Mouse (Mus musculus): ENCODE measurements around the gene Tmem132d.
"Not testable (repeated sequence)": the region's sequence is repeated elsewhere in the genome, so short reads cannot be mapped to it uniquely, and the experiment has no call there.

Tmem132d gene

DNA sequence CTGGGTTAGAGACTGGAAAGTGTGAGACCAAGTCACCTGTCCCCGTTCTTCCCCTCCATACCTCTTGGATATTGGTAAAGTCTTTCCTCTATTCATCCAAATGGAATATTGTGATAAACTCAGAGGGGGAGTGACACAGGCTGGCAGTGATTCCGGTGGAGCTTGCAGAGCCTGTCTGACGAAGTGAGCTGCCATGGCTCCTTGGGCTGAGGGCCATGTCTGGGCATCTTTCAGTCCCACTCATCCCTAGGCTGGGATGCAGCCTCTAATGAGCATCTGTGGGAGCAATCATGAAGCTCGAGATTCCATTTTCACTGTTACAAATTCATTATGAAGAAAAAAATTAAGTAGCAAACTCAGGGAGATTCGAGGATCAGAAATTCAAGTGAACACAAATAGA, 332.5 kb downstream of the Tmem132d start:
- peak; percentile 32 to 40 for DNase-seq (ENCODE audit: low spot score in 2 of 2)

DNA sequence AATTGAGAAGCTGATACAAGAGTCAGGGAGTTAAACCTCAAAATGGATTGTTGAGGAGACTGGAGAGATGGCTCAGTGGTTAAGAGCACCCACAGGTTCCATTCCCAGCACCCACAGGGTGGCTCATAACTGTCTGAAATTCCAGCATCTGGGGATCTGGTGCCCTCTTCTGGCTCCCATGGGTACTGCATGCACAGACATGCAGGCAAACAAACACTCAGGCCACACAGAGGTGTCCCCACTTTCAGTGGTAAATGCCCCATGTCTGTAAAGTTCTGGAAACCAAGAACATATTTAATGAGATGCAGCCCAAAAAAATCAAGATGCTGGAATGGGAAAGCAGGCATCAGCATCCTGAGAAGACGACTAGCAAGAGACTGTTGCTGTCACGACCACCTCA, 333.4 kb downstream of the Tmem132d start:
- DNase-seq (ENCODE audit: low spot score in 2 of 2): no peak

DNA sequence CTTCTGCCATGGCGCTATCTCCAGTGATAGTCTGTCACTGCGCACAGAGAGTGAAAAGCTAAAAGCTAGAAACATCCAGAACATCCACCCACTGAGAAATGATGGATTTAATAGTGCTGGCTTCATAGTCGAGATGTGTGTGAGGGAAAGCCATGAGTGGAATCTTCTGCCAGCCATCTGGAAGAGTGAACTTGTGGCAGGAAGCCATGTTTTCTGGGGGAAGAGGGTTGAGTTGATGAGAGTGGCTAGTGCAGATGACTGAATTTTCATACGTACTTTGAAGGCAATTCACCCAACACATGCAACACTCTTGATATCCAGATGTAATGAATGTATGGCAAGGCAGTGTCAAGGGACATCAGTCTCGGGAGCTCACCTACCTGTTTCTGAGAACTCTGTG, 342.3 kb downstream of the Tmem132d start:
- no peak for DNase-seq (ENCODE audit: low spot score in 2 of 2)

DNA sequence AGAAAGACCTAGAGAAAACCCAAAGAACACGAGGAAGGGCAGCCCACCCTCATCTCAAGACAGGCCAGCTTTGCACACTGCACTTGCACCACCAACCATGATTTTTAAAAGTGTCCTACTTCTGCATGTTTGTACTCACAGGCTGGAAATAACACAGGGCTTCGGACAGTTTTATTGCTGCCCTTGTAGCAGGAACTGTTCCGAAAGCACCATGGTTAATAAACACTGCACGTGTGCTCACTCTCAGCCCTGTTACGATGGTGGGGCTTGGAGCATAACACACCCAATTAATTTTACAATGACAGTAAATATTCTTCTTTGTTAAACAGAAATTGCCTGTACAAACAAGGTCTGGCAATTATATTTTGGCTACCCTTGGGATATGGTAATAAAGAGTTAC, 357.4 kb downstream of the Tmem132d start:
- DNase-seq (ENCODE audit: low spot score in 2 of 2): no peak

DNA sequence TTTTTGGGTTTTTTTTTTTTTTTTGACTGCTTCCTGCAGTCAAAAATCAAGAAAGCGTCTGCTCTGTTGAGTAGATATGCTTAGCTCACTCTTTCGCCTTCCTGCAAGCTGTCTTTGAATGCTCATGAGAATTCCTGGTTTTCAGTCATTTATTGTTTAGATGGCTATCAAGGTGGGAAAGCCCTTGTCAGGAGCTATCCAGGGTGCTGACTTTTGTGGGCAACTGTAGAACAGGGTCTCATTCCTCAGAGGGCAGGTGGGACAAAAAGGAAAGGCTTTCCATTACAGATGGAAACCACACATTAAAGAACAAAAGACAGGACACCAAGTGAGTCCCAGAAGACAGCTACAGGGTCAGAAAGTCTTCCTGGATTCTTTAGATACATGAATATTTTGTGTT, 360.3 kb downstream of the Tmem132d start:
- no peak for DNase-seq (ENCODE audit: low spot score in 2 of 2)

DNA sequence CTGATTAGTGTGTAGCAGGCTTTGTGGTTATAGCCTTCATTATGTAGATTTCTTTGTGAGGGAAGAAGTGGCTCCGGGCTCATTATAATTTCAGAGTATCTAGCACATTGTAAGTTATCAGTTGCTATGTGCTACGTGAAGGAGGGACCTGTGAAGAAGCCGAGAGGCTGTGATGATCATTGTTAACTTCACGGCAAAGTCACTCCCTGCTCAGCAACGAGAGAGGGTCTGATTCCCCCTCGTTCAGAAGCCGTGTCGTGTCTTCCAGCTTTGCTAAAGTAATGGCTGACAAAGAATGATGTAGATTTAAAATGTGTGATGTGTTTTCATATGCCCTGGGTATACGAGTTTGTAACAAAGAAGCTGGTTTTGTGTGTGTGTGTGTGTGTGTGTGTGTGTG, 391.1 kb downstream of the Tmem132d start:
- no peak for DNase-seq (ENCODE audit: low spot score in 2 of 2)

DNA sequence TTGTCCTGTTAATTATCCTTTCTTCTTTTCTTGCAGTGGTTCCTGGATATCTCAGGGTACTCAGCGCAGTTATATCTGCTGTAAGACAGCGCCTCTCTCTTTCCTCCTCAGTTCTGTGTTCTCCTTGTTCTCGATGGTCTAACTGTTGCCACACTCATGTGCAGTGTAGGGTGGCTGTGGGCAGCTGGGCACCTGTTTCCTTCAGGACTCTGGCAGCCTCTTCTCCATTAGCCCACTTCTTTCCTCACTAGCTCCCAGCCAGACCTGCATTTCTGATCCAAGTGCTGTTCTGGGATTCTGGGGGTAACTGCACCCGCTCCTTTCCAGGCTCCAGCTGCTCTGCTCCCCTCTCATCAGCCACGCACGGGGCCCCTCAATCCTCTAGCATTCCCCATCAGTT, 392.8 kb downstream of the Tmem132d start:
- DNase-seq (ENCODE audit: low spot score in 2 of 2): no peak

DNA sequence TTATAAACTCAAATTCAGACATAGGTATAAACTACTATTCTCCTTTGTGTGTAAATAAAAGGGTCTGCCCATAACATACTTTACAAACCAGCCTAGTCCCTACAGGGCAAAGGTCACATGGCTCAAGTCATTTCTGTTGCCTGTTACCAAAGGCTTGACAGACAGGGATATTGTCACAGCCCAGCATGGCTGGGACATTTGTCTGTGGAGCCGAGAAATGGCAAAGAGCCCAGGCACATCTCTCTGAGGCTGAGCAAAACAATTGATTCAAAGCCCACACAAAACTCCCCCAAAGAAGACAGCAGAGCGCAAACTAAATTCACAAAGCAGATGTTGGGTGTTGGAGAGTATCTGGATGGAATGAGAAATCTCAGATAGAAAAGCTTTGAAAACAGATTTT, 405.8 kb downstream of the Tmem132d start:
- peak; percentile 61 to 62 for DNase-seq (ENCODE audit: low spot score in 2 of 2)

DNA sequence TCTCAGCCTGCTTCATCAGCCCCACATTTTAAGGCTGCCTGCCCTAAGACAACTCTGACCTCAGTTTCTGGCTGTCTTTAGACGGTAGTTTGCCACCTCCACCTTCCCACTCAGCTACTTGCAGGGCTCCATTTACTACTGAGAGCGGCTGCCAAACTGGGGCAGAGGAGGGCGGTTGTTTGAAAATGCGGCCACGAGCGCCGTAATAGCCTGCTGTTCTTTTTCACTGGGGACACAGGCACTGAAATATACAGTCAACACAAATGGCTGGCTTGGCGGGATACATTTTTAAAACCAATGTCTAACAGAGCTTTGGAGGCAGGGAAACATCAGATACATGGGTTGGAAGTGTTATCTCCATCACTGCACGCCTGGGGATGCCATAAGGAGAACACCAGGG, 428.2 kb downstream of the Tmem132d start:
- peak; percentile 43 to 46 for DNase-seq (ENCODE audit: low spot score in 2 of 2)

DNA sequence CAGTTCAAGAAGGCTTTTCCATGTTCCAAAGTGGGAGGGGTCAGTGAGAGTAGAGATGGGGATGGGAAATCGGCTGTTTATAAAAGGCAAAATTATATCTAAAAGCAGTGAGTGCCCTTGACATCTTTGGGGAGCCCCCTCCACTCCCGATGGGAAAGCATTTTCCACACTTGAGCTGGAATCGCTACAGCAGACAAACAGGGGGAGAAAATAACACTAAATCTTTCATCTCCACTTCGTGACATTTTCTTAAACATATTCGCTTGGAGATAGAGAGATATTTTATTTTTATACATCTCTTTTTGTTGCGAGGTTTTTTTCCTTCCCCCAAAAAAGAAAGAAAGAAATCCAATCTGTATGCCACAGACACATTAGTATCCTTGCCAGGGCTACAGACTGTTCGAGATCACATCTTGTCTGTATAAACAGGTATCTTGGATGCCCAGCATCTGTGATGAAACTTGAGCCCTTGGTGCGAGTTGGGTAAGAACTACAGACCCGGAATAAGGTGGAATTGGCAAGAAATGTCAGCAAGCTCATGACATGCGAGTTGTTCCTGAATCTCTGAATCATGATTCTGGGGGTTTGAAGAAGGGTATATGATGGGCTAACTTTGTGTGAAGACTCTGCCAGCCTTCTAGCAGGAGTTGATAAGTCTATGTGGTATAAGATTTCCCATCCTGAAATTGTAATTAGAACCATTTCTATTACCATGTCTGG, 436.2 kb downstream of the Tmem132d start:
- DNase-seq (ENCODE audit: low spot score in 2 of 2): peak in 1 of 2 experiments; percentile 49

DNA sequence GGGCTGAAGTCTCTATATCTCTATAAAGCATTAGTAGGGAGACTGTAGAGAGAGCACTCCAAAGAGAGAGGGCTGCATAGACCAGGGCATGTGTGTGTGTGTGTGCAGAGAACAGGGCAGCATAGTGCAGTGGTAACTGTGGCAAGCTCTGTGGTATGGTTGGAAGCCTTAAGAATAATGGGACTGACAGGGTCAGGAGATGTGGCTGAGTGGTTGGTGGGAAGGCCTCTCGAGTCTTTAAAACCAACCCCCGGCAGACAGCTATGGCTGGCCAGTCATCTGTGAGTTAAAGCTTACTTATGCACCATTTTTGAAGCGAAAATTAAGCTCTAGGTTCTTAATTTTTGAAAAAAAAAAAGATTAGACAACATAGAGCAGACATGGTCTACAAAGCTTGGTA, 439.4 kb downstream of the Tmem132d start:
- DNase-seq (ENCODE audit: low spot score in 2 of 2): no peak

DNA sequence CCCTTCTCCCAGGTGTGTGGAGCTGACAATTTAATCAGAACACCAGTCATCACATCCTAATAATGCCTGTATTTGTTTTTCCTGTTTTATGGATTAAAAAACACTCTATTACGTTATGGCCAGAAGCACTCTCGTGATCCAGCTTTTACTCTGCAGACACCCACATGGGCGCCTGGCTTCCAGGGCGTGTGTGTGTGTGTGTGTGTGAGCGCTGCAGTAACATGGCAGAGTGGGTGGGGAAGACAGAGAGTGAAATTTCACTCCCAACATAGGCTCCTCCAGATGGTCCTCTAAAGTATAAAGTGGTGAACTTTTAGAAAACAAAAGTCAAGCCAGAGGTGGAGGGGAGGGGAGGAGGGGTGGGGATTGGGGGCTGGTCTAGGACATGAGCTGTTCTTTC, 442.1 kb downstream of the Tmem132d start:
- peak; percentile 41 to 62 for DNase-seq (ENCODE audit: low spot score in 2 of 2)

DNA sequence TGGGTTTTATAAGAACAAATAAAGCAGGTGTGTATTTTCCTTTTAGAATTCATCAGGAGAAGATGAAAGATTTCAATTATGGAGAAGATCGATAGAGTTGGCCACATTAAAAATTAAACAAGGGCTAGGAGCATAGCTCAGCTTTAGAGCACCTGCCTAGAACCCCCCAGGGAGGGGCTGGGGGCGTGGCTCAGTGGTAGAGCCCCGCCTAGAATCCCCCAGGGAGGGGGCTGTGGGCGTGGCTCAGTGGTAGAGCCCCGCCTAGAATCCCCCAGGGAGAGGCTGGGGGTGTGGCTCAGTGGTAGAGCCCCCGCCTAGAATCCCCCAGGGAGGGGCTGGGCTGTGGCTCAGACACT, 452.9 kb downstream of the Tmem132d start:
- not testable (repeated sequence) for DNase-seq (ENCODE audit: low spot score in 2 of 2)

DNA sequence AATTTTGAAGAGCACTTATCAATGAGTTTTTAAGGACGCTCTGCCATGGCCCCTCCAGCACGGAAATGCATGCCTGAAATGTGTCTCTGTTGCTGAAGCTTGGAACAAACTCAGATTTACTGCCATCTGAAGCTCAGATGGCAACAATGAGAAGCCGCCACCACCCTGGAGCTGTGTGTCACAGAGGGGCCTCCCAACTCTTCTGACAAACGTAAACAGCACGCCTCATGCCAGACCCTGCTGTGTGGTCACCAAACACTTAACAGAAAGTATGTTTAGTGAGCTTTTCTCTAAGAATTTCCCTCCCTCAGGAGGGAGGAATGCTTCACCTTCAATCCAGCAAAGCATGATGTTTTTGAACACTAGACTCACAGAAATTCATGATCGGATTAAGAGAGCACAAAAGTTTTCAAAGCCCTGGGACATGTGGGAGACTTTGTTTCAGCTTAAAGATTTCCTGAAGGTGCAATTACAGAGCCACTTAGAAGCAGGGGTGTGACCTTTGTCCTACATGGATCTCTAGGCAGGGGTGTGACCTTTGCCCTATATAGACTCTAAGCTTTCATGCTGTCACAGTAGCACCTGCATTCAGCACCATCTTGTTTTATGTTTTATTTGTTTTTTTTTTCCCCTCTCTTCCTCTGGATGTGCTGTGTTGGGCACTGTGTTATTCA, 453.4 kb downstream of the Tmem132d start:
- DNase-seq (ENCODE audit: low spot score in 2 of 2): no peak

DNA sequence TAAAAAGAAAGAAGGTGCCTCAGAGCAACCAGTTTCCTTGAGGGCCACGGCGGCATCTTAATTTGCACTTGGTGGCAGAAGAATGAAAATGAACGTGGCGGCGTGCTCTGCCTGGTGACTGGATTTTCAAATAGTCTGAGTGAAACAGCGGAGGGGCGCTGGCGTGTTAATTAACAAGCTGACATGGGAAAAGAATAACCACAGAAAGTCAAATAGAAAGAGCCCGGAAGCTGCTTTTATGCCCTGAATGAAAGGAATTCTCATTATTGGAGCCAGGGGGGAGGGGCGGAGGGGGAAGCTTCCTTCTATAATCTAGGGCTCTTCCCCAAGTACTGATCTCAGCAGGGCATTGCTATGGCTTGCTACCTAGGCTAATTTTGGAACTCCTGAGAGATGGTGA, 456.2 kb downstream of the Tmem132d start:
- peak in 1 of 2 experiments; percentile 36 for DNase-seq (ENCODE audit: low spot score in 2 of 2)

DNA sequence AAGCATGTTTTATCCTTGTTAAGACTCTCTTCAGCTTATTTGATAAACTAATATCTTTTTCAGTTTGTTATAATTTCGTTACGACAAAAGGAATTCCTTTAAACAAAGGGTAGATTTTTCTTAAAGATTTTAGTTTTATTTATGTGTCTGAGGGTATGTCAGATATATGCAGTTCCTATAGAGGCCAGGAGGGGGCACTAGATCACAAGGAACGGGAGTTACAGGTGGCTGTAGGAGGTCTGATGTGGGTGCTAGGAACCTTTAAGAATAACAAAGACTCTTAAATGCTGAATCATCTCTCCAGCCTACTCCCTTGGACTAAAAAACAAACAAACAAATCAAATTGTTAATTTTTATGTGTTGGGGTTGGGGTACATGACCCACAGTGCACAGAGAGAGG, 467.2 kb downstream of the Tmem132d start:
- DNase-seq (ENCODE audit: low spot score in 2 of 2): no peak

DNA sequence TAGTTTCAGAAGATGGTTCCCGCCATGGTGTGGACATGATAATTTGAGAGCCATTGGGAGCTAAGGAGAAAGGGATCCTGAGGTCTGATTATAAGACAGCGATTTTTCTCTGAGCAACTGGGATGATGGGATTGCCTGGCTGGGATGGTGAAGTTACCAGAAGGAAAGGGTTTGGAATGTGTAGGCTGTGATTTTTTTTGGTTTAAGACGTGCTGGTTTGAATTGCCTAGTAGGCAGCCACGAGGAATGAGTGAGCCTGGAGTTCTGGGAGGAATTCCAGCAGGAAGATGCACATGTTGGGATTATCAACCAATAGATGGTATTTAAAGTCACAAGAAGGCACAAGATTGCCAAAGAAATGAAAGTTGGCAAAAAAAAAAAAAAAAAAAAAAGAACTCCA, 470.2 kb downstream of the Tmem132d start:
- no peak for DNase-seq (ENCODE audit: low spot score in 2 of 2)

DNA sequence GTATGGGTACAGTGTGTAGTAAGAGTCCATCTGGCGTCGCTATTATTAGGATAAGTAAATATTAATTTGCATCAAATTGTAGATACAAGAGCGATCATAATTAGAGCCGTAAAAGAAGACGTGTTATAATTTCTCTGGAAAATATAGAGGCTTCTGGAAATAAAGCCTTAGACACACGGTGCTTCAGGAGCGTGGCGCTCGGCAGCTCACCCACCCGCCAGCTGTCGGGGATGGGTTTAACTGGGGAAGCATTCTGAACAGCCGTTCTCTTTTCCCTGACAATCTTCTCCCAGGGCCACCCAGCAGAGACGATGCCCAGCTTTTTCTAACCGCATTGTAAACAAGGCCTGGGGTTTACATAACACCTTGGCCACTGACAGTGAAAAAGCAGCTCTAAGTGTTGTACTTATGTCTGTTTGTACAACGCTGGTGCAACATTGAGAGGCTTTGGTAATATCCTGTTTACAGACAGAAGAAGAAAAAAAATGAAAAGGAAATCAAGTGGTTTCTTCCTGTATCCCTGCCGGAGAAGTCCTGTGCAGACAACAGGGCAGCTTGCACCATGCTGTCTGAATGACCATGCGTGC, 476.3 kb downstream of the Tmem132d start:
- DNase-seq (ENCODE audit: low spot score in 2 of 2): peak; percentile 85 to 87

DNA sequence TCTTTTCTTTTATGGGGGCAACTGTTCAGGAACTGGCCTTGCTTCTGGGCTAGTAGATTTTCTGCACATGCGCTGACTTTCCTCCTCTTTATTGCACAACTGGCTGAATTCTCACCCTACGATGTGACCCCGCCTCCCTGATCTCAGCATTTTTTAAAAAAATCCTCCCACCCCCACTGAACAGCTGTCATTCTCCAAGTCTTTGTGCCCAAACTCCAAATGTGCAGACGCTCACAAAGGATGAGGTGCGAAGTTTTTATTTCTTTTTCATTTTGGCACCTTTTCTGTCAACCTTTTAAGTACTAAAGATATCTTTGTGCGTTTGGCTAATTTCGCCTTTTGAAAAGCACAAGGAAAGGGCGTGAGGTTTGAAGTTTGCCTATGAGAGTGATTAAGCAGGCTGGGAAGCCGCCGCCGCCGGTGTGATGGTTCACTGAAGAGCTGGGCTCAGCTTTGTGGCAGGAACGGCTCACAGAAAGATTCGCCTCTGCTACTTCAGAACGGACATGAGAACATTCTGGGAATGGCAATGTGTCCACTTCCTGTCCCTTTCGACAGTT, 478.6 kb downstream of the Tmem132d start:
- no peak for DNase-seq (ENCODE audit: low spot score in 2 of 2)

DNA sequence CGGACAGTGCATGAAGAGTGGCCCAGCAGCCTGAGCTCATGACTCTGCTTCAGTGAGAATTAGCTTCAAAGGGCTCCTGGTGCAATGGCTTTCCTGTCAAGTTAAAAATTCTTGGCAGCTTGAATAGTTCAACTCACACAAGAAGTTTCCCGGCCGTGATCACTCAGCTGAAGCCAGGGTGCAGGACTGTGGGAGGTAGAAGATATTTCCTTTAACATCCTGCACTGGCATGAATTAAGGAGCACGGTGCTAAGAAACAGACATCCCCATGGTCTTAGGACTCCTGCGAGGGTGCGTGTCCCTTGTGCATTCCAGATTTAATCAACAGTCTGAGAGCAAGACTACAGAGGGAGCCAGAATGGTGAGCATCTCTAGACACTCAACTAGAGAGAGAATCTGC, 480.1 kb downstream of the Tmem132d start:
- no peak for DNase-seq (ENCODE audit: low spot score in 2 of 2)

DNA sequence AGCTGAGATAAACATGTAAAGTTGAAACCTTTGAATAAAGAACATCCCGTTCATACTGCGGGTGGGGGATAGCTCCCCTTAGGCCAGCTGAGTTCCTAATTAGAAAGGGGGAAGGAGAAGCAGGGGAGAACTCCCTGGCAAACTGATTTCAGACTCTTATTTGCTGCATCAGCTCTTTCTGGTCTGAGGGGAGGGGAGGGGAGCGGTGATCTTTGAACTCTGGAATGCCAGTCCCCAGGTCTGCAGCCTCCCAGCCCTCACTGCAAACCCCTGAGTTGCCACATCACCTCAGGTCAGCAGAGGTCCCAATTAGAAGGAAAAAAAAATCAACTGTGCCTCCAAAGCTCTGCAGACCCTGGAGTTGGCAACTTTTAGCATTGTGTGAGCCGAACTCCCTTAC, 482.3 kb downstream of the Tmem132d start:
- DNase-seq (ENCODE audit: low spot score in 2 of 2): no peak

DNA sequence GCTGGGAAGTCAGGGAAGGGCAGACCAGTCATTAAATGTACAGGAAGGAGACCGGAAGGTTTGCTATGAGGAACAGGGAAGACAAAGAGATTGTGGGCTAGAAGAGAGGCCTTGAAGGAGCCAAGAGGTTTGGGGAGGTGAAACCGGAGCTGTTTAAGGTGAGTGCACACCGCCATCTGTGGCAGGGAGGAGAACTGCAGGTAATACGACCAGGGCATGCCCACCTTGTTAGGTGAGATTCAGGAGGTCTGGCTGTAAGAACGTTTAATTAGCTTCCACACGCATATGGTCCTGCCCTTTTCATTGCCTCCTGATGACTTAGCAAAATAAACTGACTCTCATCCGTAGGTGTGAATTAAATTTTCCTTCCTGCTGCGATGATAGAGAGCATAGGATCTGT, 485.6 kb downstream of the Tmem132d start:
- no peak for DNase-seq (ENCODE audit: low spot score in 2 of 2)

DNA sequence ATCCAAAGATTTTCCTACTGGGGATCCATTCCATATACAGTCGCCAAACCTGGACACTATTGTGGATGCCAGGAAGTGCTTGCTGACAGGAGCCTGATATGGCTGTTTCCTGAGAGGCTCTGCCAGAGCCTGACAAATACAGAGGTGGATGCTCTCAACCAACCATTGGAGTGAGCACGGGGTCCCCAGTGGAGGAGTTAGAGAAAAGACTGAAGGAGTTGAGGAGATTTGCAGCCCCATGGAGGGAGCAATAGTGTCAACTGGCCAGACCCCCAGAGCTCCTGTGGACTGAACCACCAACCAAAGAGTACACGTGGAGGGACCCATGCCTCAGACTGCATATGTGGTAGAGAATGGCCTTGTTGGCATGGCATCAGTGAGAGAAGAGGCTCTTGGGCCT, 490.7 kb downstream of the Tmem132d start:
- DNase-seq (ENCODE audit: low spot score in 2 of 2): not testable (repeated sequence)

All from right cerebral cortex, postnatal 10 days (tissue).